9 mouse cellular contexts compared by ENCODE assay signal in the genomic region with DNA sequence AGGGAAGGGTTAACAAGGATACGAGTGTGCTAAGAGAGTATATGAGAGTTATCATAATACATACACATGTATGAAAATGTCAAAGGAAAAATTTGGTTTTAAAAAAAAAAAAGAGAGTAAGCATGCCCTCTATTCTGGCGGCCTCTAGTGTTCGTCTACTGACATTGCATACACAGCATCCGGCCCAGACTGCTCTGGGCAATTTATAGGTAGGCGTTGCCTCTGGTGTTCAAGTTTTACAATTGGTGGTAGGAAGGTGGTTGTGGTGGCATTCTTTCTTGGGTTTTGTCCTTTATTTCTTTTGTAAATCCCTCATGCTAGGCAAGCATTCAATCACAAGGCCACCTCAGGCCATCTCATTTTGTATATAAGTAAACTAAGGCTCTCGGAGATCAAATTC. TPM values are rescaled to one million over a fixed set of nuclear protein-coding genes. Genes with fewer than 3 reads are reported as not detected.
DNase-seq lines count a peak whose midpoint lies in the region; ATAC-seq and TF ChIP-seq lines count a peak whose summit lies in the region.
"Had no signal": no experiment of that assay in that cellular context is flagged by ENCODE, and none has a peak within 500 bp of the region (broad histone marks: within the 10 kb centered on the region; RNA-seq: fewer than 3 reads in every experiment).

No protein-coding gene starts in this region.

- DNase-seq in CD4-positive, CD25-positive, alpha-beta regulatory T cell, adult 2 months (ENCODE audit: low read depth, low spot score) = peak; percentile 50
- peak; percentile 77 for DNase-seq in midbrain, embryonic 14.5 days
- DNase-seq in cerebellum, adult 8-10 months = peak; percentile 53
- DNase-seq in heart, postnatal 4 days = peak; percentile 60
- DNase-seq in left cerebral cortex, postnatal 4 days = peak; percentile 40

- 27% methylated on average over 6 of the region's 6 CpGs for WGBS in midbrain, embryonic 14.5 days
- 30% methylated on average over 6 of the region's 6 CpGs for WGBS in midbrain, embryonic 13.5 days
- 16% methylated on average over 6 of the region's 6 CpGs for WGBS in small intestine, adult 2 months

- no peaks in the 10 kb centered on the region for H3K36me3 ChIP-seq in midbrain, embryonic 14.5 days (ENCODE audit: control insufficient read depth, insufficient read depth, low read length)
- no peaks in the 10 kb centered on the region for H3K36me3 ChIP-seq in midbrain, embryonic 13.5 days
- H3K36me3 ChIP-seq in small intestine, adult 2 months (ENCODE audit: control insufficient read depth, insufficient read depth, low read length) = no peaks in the 10 kb centered on the region

- H3K27ac ChIP-seq in midbrain, embryonic 14.5 days (replicated peaks; ENCODE audit: low read depth, low read length) = no peak overlapping the region
- H3K27ac ChIP-seq in midbrain, embryonic 13.5 days = no peak overlapping the region
- no peak overlapping the region for H3K27ac ChIP-seq in small intestine, adult 2 months (ENCODE audit: insufficient read depth, low read depth, low read length)

- peak; percentile 78; the same call in 1 of the 2 replicates for TF ChIP-seq CTCF in small intestine, adult 2 months (IDR thresholded peaks at IDR 0.05; ENCODE audit: extremely low read depth, insufficient read length, insufficient replicate concordance, low read depth, low read length)

- H3K4me2 ChIP-seq in midbrain, embryonic 14.5 days (ENCODE audit: low read length) = no peak overlapping the region
- H3K4me2 ChIP-seq in midbrain, embryonic 13.5 days (replicated peaks) = no peak overlapping the region

- H3K9me3 ChIP-seq in midbrain, embryonic 14.5 days (ENCODE audit: control insufficient read depth, low read length) = no peaks in the 10 kb centered on the region
- no peaks in the 10 kb centered on the region for H3K9me3 ChIP-seq in midbrain, embryonic 13.5 days

- H3K9ac ChIP-seq in midbrain, embryonic 14.5 days (replicated peaks; ENCODE audit: low read length) = no peak overlapping the region
- H3K9ac ChIP-seq in midbrain, embryonic 13.5 days (replicated peaks) = no peak overlapping the region

- intact Hi-C loops in left cerebral cortex, postnatal 4 days (cut with DNase I) = loop anchor here (2.0 kb wide), 1 partner anchor 540 kb away; no protein-coding TSS in a partner anchor

- TF ChIP-seq POLR2A in small intestine, adult 2 months (IDR thresholded peaks at IDR 0.05; ENCODE audit: low read depth, low read length) = no peak

- no peak overlapping the region for H3K4me3 ChIP-seq in midbrain, embryonic 14.5 days (replicated peaks; ENCODE audit: low read depth, low read length)
- H3K4me3 ChIP-seq in midbrain, embryonic 13.5 days (replicated peaks) = no peak overlapping the region
- H3K4me3 ChIP-seq in small intestine, adult 2 months (ENCODE audit: low read depth, low read length) = no peak overlapping the region

- H3K27me3 ChIP-seq in midbrain, embryonic 14.5 days (ENCODE audit: control insufficient read depth, insufficient read depth, low read length) = no peaks in the 10 kb centered on the region
- no peaks in the 10 kb centered on the region for H3K27me3 ChIP-seq in midbrain, embryonic 13.5 days
- no peaks in the 10 kb centered on the region for H3K27me3 ChIP-seq in small intestine, adult 2 months (ENCODE audit: control insufficient read depth, insufficient read depth, low read length)

- ATAC-seq in CD4-positive, CD25-positive, alpha-beta regulatory T cell, adult 4 months = no peak
- ATAC-seq in midbrain, embryonic 14.5 days (ENCODE audit: low FRiP score, low TSS enrichment) = no peak
- no peak for ATAC-seq in midbrain, embryonic 13.5 days

- H3K4me1 ChIP-seq in midbrain, embryonic 14.5 days (ENCODE audit: control insufficient read depth, insufficient read depth, low read length) = no peaks in the 10 kb centered on the region
- no peaks in the 10 kb centered on the region for H3K4me1 ChIP-seq in midbrain, embryonic 13.5 days (replicated peaks)
- 0 out of 2 replicates have a peak, but pooled peaks cover 2% of the 10 kb centered on the region for H3K4me1 ChIP-seq in small intestine, adult 2 months (ENCODE audit: control insufficient read depth, insufficient read depth, insufficient read length, low read length)

RNA-seq across cellular contexts. Expression of a gene that starts 11.1 kb away (rescaled TPM):
- polyA plus RNA-seq in CD4-positive, CD25-positive, alpha-beta regulatory T cell, adult 4 months (2017; shearing (Covaris generic)) = not detected
- 0.61 TPM in 1 of 2 replicates, not detected in the other for polyA plus RNA-seq in midbrain, embryonic 14.5 days (2014; fragmentation: Nextera tagmentation; extraction: Ambion mirVana)
- 0.28 and 0.37 TPM in 2 replicates for polyA plus RNA-seq in midbrain, embryonic 13.5 days (2015; fragmentation: Nextera tagmentation; extraction: Ambion mirVana)
- total RNA-seq in heart, postnatal 4 days (2021) = not detected
- total RNA-seq in left cerebral cortex, postnatal 4 days (2021) = not detected
- not detected in 2 replicates for polyA plus RNA-seq in small intestine, adult 2 months (2012; rRNA removed)
- total RNA-seq: layer of hippocampus, postnatal 25 days had no signal

RNA-seq across cellular contexts. Expression of a gene that starts 11.2 kb away (rescaled TPM):
- polyA plus RNA-seq in CD4-positive, CD25-positive, alpha-beta regulatory T cell, adult 4 months (2017; shearing (Covaris generic)) = not detected
- not detected in 2 replicates for polyA plus RNA-seq in midbrain, embryonic 14.5 days (2014; fragmentation: Nextera tagmentation; extraction: Ambion mirVana)
- not detected in 2 replicates for polyA plus RNA-seq in midbrain, embryonic 13.5 days (2015; fragmentation: Nextera tagmentation; extraction: Ambion mirVana)
- not detected for total RNA-seq in heart, postnatal 4 days (2021)
- under 1 TPM in 1 of 2 experiments, not detected in 1; 0.30 TPM for total RNA-seq in left cerebral cortex, postnatal 4 days (2021)
- not detected in 2 replicates for polyA plus RNA-seq in small intestine, adult 2 months (2012; rRNA removed)
- total RNA-seq: layer of hippocampus, postnatal 25 days had no signal

RNA-seq across cellular contexts. Expression of a gene that starts 18.4 kb away (rescaled TPM):
- polyA plus RNA-seq in CD4-positive, CD25-positive, alpha-beta regulatory T cell, adult 4 months (2017; shearing (Covaris generic)) = not detected
- polyA plus RNA-seq in midbrain, embryonic 14.5 days (2014; fragmentation: Nextera tagmentation; extraction: Ambion mirVana) = not detected in 2 replicates
- not detected in 2 replicates for polyA plus RNA-seq in midbrain, embryonic 13.5 days (2015; fragmentation: Nextera tagmentation; extraction: Ambion mirVana)
- total RNA-seq in heart, postnatal 4 days (2021) = not detected
- not detected for total RNA-seq in left cerebral cortex, postnatal 4 days (2021)
- not detected in 2 replicates for polyA plus RNA-seq in small intestine, adult 2 months (2012; rRNA removed)
- total RNA-seq: layer of hippocampus, postnatal 25 days had no signal

RNA-seq across cellular contexts. Expression of a gene that starts 24.8 kb away (rescaled TPM):
- polyA plus RNA-seq in CD4-positive, CD25-positive, alpha-beta regulatory T cell, adult 4 months (2017; shearing (Covaris generic)) = not detected
- polyA plus RNA-seq in midbrain, embryonic 14.5 days (2014; fragmentation: Nextera tagmentation; extraction: Ambion mirVana) = not detected in 2 replicates
- not detected in 2 replicates for polyA plus RNA-seq in midbrain, embryonic 13.5 days (2015; fragmentation: Nextera tagmentation; extraction: Ambion mirVana)
- not detected for total RNA-seq in heart, postnatal 4 days (2021)
- total RNA-seq in left cerebral cortex, postnatal 4 days (2021) = not detected
- not detected in 2 replicates for polyA plus RNA-seq in small intestine, adult 2 months (2012; rRNA removed)
- total RNA-seq: layer of hippocampus, postnatal 25 days had no signal

RNA-seq across cellular contexts. Expression of a gene that starts 26.0 kb away (rescaled TPM):
- polyA plus RNA-seq in CD4-positive, CD25-positive, alpha-beta regulatory T cell, adult 4 months (2017; shearing (Covaris generic)) = not detected
- polyA plus RNA-seq in midbrain, embryonic 14.5 days (2014; fragmentation: Nextera tagmentation; extraction: Ambion mirVana) = not detected in 2 replicates
- not detected in 2 replicates for polyA plus RNA-seq in midbrain, embryonic 13.5 days (2015; fragmentation: Nextera tagmentation; extraction: Ambion mirVana)
- total RNA-seq in heart, postnatal 4 days (2021) = not detected
- not detected for total RNA-seq in left cerebral cortex, postnatal 4 days (2021)
- not detected in 2 replicates for polyA plus RNA-seq in small intestine, adult 2 months (2012; rRNA removed)
- total RNA-seq: layer of hippocampus, postnatal 25 days had no signal
